In the genomic region with DNA sequence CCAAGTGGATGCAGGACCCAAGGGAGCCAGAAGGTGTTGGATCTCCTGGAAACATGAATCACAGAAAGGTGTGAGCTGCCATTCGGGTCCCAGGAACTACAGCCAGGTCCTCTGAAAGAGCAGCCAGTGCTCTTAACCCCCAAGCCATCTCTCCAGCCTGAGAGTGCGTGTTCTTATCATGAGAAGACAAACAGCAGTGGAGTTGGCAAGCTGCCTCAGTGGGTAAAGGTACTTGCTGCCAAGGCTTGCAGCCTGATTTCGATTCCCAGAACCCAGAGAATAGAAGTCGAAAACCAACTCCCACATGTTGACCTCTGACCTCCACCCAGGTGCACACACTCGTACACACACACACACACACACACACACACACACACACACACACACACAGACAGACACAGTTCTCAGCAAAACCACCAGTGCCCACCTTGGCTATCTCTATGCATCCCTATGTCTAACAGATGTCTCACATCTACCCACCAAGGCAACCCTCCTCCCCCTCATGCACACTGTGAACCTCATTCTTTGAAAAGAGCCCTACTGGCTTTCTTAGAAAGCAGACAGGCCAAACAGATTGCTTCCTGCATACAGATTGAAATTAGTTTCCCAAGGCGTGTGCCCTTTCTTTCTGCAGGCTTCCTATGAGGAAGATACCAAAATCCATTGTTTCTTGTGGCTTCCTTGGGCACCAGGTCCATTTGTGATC, we compare ENCODE assay signal across 10 mouse cellular contexts. TPM values are rescaled to one million over a fixed set of nuclear protein-coding genes. Genes with fewer than 3 reads are reported as not detected.
DNase-seq lines count a peak whose midpoint lies in the region; ATAC-seq lines count a peak whose summit lies in the region.
"Had no signal": no experiment of that assay in that cellular context is flagged by ENCODE, and none has a peak within 500 bp of the region (broad histone marks: within the 10 kb centered on the region; RNA-seq: fewer than 3 reads in every experiment).

No protein-coding gene starts in this region.

- no peak for ATAC-seq in heart, embryonic 11.5 days (replicated peaks; ENCODE audit: insufficient number of reproducible peaks, low FRiP score, low TSS enrichment)
- ATAC-seq in forebrain, embryonic 14.5 days = no peak
- no peak for ATAC-seq in megakaryocyte, adult 5-6 weeks (ENCODE audit: poor library complexity, severe bottlenecking)

- H3K9me3 ChIP-seq in heart, embryonic 11.5 days (replicated peaks; ENCODE audit: control insufficient read depth, low read length) = no peaks in the 10 kb centered on the region
- no peaks in the 10 kb centered on the region for H3K9me3 ChIP-seq in forebrain, embryonic 14.5 days (replicated peaks; ENCODE audit: control insufficient read depth, low read length)
- H3K9me3 ChIP-seq: megakaryocyte, embryonic 14.5 days had no signal

- H3K4me3 ChIP-seq in heart, embryonic 11.5 days (ENCODE audit: low read depth, low read length) = no peak overlapping the region
- H3K4me3 ChIP-seq in forebrain, embryonic 14.5 days (ENCODE audit: low read depth, low read length) = no peak overlapping the region
- H3K4me3 ChIP-seq: megakaryocyte, embryonic 14.5 days had no signal

- 0 out of 2 replicates have a peak, but pooled peaks cover 2% of the 10 kb centered on the region for H3K36me3 ChIP-seq in heart, embryonic 11.5 days (ENCODE audit: control insufficient read depth, insufficient read depth, low read length)
- H3K36me3 ChIP-seq in forebrain, embryonic 14.5 days (ENCODE audit: control insufficient read depth, insufficient read depth, low read length) = no peaks in the 10 kb centered on the region

- no peak overlapping the region for H3K4me2 ChIP-seq in heart, embryonic 11.5 days
- H3K4me2 ChIP-seq in forebrain, embryonic 14.5 days (ENCODE audit: low read length) = no peak overlapping the region

- peak; percentile 95 for DNase-seq in heart, adult 11 months
- peak; percentile 24 for DNase-seq in MEL-GATA-1-ER (ENCODE audit: extremely low read depth, low read depth)
- peak; percentile 72 for DNase-seq in forebrain, embryonic 14.5 days (ENCODE audit: low spot score)
- peak; percentile 59 for DNase-seq in lung, postnatal 14 days
- DNase-seq in cerebellum, adult 11-12 months = no peak
- DNase-seq in embryo, embryonic 10.5 days (ENCODE audit: low spot score) = no peak

- H3K4me1 ChIP-seq in heart, embryonic 11.5 days (ENCODE audit: control insufficient read depth, insufficient read depth, low read length) = peaks cover 19% of the 10 kb centered on the region
- peaks cover 45% of the 10 kb centered on the region for H3K4me1 ChIP-seq in forebrain, embryonic 14.5 days (ENCODE audit: control insufficient read depth, insufficient read depth, low read length)

- H3K27me3 ChIP-seq in heart, embryonic 11.5 days (ENCODE audit: control insufficient read depth, insufficient read depth, low read length) = 0 out of 2 replicates have a peak, but pooled peaks cover 3% of the 10 kb centered on the region
- H3K27me3 ChIP-seq in forebrain, embryonic 14.5 days (replicated peaks; ENCODE audit: control insufficient read depth, insufficient read depth, low read length) = no peaks in the 10 kb centered on the region

- H3K27ac ChIP-seq in heart, embryonic 11.5 days (ENCODE audit: low read depth, low read length) = no peak overlapping the region
- peak overlapping the region; percentile 82; the same call in 1 of the 2 replicates for H3K27ac ChIP-seq in forebrain, embryonic 14.5 days (ENCODE audit: low read depth, low read length)

- H3K9ac ChIP-seq in heart, embryonic 11.5 days (ENCODE audit: low read depth, low read length) = no peak overlapping the region
- H3K9ac ChIP-seq in forebrain, embryonic 14.5 days (ENCODE audit: low read length) = no peak overlapping the region

- WGBS in heart, embryonic 11.5 days (ENCODE audit: insufficient replicate concordance) = 51% methylated on average over 6 of the region's 6 CpGs
- 28% methylated on average over 6 of the region's 6 CpGs for WGBS in forebrain, embryonic 14.5 days

RNA-seq across cellular contexts. Expression of a gene that starts 43.4 kb away (rescaled TPM):
- 44.7 and 46.7 TPM in 2 replicates for polyA plus RNA-seq in heart, embryonic 11.5 days (2014; fragmentation: Nextera tagmentation; extraction: Ambion mirVana)
- 95.6 and 110 TPM in 2 replicates for polyA plus RNA-seq in forebrain, embryonic 14.5 days (2014; fragmentation: Nextera tagmentation; extraction: Ambion mirVana)
- 91.1 and 104 TPM in 2 replicates for total RNA-seq in megakaryocyte, adult 5-6 weeks (2015)
- total RNA-seq in megakaryocyte, adult 5-6 weeks (2017) = 39.0 and 45.6 TPM in 2 replicates

RNA-seq across cellular contexts. Expression of a gene that starts 54.3 kb away (rescaled TPM):
- polyA plus RNA-seq in heart, embryonic 11.5 days (2014; fragmentation: Nextera tagmentation; extraction: Ambion mirVana) = not detected in 2 replicates
- 0.22 and 0.48 TPM in 2 replicates for polyA plus RNA-seq in forebrain, embryonic 14.5 days (2014; fragmentation: Nextera tagmentation; extraction: Ambion mirVana)
- total RNA-seq in megakaryocyte, adult 5-6 weeks (2015) = not detected in 2 replicates
- total RNA-seq in megakaryocyte, adult 5-6 weeks (2017) = not detected in 2 replicates
- total RNA-seq: gastrocnemius, adult 18-20 months had no signal

Comparison
In these comparisons a context has a peak if more than half of its experiments do, and no peak if none do; other contexts are left out.
1. DNase-seq: peak in heart, adult 11 months (single experiment), MEL-GATA-1-ER (single experiment), forebrain, embryonic 14.5 days (single experiment) and lung, postnatal 14 days (single experiment); none in cerebellum, adult 11-12 months (single experiment) and embryo, embryonic 10.5 days (single experiment).